Mouse (Mus musculus) c-Kit-negative CD71-positive TER-119-positive erythroid progenitor cells, embryonic 14.5 days (primary cell): ENCODE measurements at regions not wholly inside any gene's neighbourhood (a gene's known extent, or its start where the extent isn't known, plus 50 kb on each side); places are given as distances from the start of the nearest gene placed in this dataset.

ENCODE experiments used
- DNase-seq: peaks from one replicate; pipeline ENCODE4 v3.0.0-alpha.2; 2013; ENCODE audit warnings: low read depth, low spot score

DNA sequence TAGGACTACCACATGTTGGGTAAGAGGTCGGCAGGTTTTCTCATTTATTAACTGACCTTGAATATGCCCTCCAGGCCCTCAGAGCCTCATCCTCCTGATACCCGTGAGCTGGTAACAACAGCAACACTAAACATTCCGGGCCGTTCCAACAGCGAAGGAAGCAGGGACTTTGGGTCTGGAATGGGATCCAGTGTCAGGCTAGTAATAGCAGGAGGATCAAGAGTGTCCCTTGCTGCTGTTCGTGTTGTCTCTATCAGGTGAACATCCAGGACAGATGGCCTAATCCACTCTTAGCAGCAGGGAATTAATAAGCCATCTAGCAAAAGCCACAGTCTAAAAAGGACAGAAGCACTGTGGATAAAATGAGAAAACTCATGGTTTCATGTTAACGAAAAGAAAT is 106.7 kb downstream of the Cpeb2 start:
- no peak for DNase-seq

DNA sequence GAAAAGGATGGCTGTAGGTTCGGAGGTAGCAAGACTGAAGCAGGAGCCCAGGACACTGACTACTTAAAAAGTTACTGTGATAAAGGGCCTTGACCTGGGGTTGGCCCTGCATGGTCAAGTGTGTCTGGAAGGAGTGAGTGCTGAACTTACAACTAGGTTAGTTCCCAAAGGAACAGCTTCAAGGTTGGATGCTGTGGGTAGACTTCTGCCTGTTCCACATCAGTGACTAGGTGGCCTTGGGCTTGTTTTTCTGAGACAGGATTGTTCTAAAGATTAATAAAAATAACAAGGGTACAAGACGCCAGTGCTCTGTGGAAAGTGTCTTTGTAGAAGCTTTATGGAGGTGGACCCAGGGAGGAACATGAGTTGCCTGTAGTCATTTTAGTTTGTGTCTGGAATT is 108.5 kb downstream of the Cpeb2 start:
- DNase-seq = no peak

DNA sequence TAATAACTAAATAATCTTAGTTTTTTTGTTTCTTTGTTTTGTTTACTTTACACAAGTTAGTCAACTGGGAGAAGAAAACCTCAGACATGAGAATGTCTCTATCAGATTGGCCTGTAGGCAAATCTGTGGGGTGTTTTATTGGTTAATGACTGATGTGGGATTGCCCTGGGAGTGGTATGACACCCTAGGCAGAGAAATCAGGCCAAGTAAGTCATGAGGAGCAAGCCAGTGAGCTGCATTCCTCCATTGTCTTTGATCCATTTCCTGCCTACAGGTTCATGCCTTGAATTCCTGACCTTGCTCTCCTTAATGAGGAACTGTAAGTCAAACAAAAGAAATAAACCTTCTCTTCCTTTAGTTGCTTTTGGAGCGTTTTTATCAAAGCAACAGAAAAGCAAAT is 111.5 kb downstream of the Cpeb2 start:
- DNase-seq = no peak

DNA sequence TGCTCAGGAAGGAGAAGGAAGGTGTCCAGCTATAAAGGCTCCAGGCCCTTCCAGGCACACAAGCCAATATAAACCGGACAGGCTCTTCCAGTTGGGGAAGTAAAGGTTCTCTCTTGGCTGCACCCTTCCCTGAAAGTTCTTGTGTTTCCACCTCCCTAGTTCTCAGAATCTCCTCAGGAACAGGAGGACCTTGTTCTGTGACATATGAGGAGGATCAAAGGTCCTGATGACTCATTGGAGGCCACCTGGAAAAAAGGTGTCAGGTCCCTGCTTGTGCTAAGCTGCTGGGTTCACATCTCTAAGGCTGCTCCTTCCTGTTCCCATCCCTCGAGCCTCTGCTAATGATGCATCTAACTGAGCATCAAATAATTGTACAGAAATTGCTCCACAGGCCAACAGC is 118.0 kb downstream of the Cpeb2 start:
- DNase-seq = no peak

DNA sequence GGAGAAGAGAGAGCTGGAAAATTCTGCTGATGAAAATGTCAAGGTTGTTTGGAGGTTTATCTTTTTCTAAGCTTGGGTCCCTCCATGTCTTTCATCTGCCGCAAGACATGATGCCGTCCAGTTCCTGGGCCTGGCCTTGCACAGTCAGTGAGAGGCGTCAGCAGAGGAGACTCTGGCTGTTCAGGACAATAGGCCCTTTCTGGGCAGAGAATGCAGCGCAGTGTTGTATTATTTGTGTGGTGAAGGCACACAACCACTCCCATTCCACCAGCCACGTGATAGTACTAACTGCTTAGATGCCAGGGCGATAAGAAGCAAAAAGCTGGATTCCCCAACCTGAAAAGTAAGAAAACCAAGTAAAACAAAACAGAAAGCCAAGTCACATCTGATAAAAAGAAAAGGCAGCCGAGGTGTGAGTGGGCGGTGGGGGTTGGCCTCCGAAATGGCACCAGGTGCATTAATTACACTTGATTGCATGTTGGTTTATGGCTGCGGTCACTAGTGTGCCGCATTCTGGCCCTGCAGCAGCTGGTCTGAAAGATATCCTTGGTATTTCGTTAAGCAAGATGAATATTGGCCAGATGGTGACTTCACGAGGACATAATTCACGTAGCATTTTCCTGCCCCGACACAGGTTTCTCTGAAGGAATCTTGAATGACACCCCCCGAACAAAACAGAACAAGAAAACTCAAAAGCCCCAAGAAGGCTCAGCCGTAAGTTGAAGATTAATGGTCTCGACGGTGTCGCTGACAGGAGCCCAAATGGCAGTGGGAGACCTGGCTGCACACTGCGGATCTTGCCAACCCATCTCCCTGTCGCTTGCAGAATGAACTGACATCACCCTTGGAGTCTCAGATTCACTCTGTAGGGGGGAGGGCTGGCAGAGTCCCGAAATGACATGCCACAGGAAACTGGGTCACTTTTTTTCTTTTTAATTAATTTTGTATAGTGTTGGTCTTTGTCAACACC is 120.3 kb downstream of the Cpeb2 start:
- no peak for DNase-seq

DNA sequence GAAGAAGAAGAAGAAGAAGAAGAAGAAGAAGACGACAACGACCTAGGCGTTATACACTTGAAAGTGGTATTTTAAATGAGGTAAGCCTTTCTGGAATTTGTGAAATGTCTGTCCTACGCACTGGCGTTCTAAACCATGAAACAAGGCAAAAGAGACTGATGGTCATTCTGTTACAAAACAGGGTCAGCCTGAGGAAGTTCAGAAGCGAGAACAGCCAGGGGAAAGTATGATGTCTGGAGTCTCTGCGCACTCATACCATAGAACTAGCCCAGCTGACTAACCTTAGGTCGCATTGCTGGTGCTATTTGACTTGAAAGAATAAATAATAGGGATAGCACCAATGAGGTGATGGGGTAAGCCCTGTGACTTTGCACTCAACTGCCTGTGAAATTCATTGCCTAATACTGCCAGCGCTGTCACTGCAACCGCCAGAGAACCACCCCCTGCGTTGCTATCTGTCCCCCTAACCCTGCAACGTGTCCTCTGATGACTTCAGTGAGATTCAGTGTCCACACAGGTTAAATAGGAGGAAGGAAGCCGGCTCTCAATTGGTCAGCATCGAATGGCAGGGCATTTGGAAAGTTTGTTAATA is 121.5 kb downstream of the Cpeb2 start:
- no peak for DNase-seq

DNA sequence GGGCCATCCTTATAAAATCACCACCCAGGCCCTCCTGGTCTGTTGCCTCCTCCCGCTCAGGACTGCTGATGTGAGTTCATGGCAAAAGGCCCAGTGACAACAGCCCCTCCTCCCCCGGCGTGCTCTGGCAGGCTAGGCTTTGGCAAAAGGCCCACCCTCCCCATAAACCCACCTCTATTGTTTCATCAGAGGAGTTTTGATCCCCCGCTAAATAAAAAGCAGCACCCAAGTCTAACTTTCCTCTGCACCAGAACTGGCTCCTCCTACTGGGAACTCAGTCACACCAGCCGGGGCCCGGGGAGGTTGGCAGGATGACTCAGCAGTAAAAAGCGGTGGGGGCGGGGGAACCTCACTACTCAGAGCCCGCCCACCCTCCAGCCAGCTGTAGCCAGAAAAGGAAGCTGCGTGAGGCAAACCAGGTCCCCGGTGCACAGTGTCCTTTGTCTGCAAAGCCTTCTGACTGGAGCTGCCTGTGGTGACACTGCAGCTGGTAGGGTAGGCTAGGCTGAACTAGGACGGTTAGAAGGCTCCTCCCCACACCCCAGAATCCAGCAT is 122.1 kb downstream of the Cpeb2 start:
- DNase-seq = peak; percentile 56

DNA sequence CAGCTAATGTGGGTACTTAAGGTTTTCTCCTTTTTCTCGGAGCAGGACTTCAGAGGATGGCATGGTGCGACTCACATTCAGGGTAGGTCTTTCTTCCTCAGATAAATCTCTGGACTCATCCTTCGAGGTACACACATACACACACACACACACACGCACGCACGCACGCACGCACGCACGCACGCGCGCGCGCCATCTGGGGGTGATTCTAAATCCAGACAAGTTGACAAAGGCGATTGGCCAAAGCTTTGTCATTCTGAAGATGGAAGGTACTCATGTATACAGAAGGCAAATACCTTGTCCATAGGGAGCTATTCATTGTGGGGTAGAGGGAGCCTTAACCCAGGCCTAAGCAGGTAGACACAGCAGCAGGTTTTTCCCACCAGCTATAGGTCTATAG is 122.9 kb downstream of the Cpeb2 start:
- DNase-seq = no peak

DNA sequence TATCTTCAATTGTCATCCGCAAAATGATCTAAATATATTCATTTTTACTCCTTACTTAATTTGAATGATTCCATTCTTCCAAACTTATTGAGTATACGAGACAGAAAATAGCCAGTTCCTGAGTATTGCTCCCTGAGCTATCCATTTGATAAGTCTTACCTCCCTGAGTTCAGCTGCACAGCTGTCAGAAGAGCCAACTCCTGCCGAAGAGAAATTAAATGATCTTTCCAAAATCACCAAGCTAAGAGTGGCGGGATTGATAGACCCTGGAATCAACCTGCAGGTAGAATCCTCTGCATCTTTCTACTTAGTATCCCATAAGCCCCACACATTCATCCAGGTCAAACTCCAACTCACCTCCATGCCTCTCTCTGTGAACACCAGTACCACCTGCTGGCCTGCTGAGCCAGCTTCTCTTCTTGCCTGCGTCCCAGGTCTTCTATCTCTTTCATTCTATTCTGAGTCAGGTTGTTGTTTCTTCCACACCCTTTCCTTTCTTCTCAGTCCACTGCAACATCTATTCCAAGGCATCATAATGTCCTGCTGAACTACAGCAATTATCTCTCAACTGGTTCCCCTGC is 124.2 kb downstream of the Cpeb2 start:
- no peak for DNase-seq

DNA sequence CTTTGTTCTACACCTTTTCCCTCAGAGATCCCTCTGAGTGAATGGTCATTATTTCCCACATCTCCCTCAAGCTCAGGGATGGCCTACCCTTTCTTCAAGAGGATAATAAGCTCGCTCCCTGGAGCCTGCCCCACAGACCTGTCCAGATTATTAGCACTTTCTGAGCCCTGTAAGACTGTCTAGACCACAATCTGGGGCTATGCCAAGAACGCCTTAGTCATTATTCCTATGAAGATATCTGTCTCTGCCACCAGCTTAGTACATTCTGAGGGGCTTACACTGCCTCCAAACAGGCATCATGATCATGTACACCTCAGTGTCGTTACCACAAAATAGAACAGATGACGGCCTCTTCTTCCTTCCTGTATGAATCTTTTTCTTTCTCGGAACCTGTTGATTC is 124.9 kb downstream of the Cpeb2 start:
- DNase-seq = no peak

DNA sequence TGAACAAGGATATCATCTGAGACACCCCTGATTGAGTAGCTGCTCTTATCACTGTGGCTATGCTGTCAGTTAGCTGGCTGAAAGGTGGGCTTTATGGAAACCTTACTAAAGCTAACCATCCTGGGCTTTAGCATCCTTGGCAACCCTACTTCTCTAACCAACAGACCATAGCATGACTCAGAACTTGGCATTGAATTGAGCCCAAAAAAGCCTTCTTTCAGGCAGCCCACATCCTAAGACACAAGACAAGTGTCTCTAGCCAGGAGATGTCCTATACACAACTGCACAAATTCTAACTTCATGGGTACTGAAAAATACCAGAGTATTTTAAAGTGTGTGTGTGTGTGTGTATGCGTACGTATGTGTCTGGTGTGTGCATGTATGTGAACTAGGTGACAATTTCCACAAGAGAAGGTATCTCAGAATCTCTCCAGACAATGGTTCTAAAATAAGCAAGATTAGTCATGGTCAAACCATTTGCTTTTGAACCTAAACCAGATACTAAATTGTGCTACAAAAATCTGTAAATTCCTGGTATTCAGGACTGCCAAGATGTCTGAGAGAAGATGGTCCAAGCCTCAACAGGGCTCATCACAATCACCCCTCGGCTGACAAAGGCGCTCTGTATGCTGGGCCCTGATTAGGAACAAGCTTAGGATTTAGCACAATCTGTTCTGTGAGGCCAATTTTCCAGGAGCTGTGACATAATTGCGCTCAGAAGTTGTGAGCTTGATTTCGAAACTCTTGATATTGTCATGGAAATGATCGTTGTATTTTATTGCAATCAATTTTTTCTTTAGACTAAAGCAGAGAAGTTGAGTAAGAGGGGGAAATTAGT is 126.2 kb downstream of the Cpeb2 start:
- DNase-seq = no peak

DNA sequence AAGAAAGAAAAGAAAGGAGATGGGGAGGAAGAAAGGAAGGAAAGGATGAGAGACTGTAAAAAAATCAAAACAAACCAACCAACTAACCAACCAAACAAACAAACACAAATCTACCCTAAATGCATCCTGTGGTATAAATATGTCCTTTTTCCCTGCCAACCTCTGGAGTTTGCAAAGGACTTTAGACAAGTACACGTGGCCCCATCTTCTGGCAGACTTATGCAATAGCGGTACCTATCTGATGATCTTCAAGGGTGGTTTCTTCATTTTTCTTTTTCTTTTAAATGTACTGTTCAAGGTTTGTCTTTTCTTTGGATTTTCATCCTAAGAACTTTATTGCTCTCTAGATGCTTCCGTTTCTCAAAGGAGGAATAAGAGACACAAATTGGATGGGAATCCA is 127.3 kb downstream of the Cpeb2 start:
- DNase-seq = no peak

DNA sequence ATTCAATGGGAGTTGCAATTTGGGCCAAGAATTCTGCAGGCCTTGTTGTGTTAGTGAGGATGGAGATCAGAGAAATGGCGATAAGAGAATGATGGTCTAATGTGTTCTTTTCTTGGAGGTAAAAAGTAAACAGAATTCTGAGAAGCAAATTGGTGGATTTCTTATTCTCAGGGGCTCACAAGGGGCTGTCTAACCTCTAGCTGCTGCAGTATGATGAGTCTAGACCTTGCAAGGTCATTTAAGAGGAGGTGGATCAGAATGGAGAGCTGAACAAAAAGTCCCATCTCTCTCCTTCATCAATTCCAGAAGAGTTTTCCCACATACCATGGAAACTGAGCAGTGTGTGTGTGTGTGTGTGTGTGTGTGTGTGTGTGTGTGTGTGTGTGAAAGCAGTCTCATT is 128.1 kb downstream of the Cpeb2 start:
- no peak for DNase-seq

DNA sequence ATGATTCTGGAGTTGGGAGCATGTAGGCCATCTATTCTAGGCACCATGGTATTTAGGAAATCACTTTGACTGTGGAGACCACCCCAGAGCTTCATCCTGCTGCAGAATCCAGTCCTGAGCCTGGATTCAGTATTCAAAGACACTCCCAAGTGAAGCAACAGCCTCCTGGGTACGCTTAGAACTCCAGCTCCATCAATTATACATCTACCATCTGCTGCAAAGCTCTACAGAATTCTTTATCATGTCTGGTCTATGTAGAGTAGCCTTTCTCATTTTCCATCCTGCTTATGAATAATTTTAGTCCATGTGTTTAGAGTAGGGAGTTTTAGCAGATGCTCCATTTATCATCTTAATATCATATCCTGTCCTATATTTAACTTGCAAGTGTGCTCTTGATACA is 139.4 kb downstream of the Cpeb2 start:
- no peak for DNase-seq

DNA sequence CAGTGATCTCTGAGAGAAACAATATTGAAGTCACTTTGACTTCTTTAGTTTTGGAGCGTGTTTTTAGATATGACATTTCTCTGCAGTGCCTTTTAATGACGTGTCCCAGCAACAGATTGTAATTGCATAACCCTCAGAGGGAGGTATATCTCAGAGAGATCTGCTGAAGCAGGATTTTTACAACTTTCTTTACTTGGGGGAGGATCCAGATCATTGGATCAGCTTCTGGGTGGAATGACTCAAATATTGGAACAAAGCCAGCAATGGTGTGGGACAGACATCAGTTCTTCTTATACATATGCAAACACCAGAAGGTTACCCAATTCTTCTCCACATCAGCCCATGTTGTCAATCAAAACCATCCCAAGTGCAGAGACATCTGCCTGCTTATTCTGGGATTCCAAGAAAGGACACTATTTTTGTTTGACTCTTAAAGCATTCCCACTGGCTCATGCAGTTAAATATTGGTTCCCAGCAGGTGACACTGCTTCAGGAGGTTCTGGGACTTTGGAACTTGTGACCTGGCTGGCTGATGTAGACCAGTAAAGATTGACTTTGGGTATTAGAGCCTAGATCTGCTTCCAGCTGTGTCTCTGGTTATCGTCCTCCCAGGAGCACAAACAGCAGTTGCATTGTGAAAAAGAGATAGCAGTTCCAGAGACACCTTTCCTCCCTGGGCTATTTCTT is 130.5 kb upstream of the C1qtnf7 start:
- no peak for DNase-seq

DNA sequence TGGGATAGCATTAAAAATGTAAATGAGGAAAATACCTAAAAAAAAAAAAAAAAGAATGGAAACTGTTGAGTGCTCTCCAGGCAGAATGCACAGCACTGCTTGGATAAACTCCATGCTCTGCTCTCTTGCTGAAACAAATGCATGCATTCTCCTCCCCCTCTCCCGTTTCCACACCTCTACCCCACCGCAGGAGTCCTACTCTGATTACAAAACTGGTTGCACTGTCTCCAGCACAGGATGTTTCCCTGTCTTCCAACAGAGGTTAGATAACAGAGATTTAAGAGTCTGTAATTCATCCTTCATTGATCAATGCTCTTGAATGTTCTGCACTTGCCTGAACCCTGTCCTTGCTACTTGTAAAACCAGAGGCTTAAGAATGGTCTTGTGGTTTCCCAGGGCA is 124.3 kb upstream of the C1qtnf7 start:
- no peak for DNase-seq

DNA sequence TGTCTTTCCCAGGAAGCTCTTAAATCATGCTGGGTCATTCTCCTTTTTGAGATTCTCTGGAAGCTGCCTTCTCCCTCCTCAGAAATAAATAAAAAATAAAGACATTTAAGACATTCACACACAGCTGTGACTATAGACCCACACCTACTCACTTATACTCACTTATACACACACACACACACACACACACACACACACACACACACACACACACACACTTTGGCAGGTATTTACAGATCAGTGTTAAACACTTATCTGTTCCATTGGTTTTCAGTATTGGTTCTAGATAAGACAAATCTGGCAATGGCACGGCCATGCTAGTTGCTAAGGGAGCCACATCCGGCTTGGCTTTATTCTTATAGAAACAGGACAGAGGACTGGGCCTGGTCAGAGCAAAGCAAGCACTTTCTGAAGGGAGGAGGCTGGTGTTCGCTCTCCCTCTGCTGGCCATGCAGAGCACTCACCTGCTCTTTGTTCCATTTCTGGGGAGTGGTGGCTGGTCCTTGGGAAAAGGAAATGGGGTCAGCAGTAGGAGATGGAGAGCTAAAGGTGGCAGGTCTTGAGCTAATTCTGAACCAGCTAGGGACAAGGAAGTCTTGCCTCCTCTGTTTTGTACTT is 123.8 kb upstream of the C1qtnf7 start:
- no peak for DNase-seq

DNA sequence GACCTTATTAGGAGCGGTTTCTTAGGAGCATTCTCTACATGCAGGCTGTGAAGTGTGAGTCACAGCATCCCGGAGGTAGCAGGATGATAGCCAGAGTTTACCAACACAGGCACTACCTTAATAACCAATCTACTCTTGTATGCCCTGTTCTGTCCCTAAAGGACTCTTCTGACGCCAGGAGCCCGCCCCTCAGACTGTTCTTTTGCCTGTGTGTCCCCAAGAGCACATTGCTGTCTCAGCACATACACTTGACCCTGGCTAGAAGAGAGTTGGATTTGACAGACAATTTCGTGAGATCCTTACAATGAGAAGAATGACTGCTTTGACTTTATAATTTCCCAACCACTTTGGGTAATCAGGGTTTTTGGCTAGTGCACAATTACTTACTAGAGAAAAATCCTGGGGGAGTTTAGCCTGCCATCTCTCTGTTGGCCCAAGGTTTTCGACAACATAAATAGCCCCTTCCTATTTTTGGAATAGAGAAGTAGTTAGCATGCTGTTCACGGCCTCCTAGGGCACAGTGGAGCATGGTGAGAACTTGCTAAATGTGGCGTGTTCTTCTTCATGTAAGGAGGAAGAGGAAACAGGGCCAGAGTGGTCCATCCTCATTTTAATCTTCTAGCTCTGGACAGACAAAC is 122.3 kb upstream of the C1qtnf7 start:
- DNase-seq = no peak

DNA sequence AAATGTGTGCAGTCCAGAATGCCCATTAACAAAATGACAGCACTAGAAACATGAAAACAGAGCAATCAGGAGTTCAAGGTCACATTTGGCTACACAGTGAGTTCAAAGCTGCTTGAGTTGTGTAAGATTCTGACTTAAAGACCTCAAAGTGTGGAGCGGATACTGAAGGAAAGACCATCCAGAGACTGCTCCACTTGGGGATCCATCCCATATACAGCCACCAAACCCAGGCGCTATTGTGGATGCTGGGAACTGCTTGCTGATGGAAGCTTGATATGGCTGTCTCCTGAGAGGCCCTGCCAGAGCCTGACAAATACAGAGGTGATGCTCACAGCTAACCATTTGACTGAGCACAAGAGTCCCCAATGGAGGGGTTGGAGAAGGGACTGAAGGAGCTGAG is 98.1 kb upstream of the C1qtnf7 start:
- no peak for DNase-seq
